Mouse (Mus musculus): Measurements from ENCODE around the gene A530084C06Rik.

DNA sequence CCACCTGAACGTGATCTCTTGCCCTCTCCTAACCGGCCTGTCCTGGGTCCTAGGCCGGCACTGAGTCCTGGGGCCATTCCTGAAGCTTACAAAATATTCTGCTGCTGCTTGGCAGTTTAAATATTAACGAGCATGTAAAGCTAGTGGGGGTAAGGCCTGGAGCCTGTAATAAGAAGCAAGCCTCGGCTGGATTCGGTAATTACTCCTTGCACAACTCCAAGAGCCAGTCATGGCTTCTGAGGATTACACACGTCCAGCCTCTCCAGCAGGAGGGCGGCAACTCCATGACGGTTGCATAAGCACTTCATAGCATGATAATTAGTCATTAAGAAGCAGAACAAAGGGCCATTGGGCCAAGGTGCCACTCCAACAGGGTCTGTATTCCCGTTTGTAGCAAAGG, 19.3 kb upstream of the A530084C06Rik start:
- no peak for TF ChIP-seq EP300 (IDR thresholded peaks at IDR 0.05; ENCODE audit: low read depth)
- no peak for TF ChIP-seq CTCF (IDR thresholded peaks at IDR 0.05; ENCODE audit: low read depth)
